Mouse (Mus musculus): ENCODE measurements at regions not wholly inside any gene's neighbourhood (a gene's known extent, or its start where the extent isn't known, plus 50 kb on each side); places are given as distances from the start of the nearest gene placed in this dataset.
A peak's percentile ranks its signal among the peaks of the same experiment; 100 is the strongest.

DNA sequence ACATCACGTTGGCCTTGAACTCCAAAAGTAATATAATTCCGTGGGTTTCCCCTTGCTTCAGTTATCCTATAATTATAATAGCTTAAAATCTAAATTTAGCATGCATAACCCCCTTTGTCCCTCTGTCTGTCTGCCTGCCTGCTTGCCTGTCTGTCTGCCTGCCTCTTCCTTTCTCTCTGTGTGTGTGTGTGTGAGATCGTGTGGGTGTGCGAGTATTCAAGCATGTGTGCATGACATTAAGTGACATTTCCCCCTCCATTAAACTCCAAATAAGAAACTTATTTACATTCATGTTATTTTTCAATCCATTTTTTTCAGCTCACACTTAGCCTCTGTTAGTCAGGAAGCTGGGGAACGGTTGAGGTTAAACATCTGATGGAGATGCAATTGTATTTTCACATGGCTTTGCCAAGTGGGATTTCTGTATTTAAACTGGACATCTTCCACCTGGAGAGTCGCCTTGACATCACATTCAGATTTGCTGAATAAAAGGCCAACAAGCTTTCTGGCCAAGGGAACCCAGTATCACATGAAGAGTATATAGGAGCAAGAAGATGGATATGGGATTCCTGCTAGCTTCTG lies 130.8 kb upstream of the Map3k1 start:
- DNase-seq (ENCODE audit: low spot score) = no peak

DNA sequence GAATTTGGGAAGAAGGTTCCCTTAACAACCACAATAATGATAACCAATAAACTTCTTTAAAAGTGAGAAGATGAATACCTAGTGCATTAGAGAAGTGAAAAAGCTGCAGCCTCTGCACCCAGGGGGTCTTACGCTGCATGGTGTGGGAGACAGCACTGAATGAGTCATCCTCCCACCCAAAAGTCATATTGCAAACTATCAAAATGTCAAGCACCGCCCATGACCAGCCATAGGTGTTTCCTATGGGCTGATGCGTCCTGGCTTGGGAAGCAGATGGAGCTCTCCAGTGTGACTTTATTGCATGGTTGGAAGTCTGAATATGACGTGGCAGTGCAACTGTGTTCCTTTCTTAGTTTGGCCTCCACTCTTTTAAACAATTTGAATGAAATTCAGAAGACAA lies 131.5 kb upstream of the Map3k1 start:
- DNase-seq (ENCODE audit: low spot score) = no peak

- DNase-seq (ENCODE audit: low spot score) = no peak
Observed at GRCm38 (mm10) chr13:111940796-111941513, 132.2 kb upstream of the Map3k1 start.

- no peak for DNase-seq (ENCODE audit: low spot score)
Observed at GRCm38 (mm10) chr13:111941946-111942345, 133.2 kb upstream of the Map3k1 start.

DNA sequence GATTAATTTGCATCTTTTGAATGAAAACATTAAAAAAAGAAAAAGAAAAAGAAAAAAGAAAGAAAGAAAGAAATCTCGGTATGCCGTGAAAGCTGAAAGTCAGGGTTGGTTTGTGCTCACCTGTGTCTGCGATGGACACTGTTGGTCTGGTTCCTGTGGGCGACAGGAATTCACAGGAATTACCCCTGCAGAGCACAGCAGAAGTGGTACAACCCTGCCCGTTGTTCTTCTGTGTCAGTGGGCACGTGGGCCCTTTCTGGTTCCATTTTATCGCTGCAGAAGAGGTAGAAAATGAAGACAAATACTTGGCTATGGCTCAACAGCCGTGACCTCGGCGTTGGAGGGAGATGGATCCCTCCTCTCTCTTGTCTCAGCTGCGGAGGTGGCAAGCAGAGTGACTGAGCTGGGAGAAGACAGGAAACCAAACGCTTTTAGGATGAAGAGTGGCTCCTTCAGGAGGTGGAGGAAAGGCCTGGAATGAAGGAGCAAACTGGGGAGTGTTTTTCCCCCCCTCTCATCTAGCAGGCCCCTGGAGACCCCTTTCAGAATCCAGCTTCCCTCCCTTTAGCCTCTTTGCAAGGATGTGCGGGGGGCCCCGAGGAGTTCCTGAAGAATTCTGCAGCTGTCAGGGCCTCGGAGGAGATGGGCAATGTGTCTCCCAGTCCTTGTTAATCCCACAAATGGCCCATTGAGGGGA lies 134.7 kb upstream of the Map3k1 start:
- no peak for DNase-seq (ENCODE audit: low spot score)

- DNase-seq (ENCODE audit: low spot score) = no peak
Observed at GRCm38 (mm10) chr13:111944089-111944406, 135.3 kb upstream of the Map3k1 start.

DNA sequence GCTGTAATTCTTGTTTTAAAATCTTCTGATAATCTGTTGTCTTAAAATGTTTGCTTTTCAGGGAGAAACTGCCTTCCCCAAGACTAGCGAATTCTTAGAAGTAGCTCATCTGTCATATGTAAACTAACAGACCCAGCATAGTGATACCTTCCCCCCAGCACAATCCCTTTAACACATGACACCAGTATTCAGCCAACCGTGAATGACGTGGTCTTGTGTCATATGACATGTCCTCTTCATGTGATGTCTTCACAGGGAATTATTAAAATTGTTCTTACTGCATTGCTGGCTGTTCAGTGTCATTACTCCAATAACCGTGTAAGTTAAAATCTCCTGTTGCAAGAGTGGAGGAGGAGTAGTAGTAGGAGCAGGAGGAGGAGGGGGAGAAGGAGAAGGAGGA lies 137.5 kb upstream of the Map3k1 start:
- no peak for DNase-seq (ENCODE audit: low spot score)

DNA sequence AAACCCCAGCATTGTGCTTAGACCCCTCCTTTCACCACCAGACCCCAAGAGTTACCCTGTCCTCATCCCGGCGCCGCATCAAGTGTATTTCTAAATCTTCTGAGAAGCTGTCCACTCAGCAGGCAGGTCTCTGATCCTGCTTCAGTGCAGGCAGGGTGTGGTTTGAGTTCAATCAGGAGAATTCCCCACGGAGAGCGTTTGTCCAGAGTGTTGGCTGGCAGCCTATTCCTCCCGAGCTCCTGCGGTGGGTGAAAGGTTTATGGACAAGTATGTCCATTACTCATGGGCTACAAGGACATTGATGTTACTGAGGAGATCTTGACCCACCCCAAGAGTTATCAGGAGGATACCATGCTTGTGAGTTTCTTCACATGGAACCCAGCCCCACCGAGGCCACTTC lies 138.0 kb upstream of the Map3k1 start:
- peak; percentile 72 for DNase-seq (ENCODE audit: low spot score)

- no peak for DNase-seq (ENCODE audit: low spot score)
Observed at GRCm38 (mm10) chr13:111948395-111948794, 139.6 kb upstream of the Map3k1 start.

GRCm38 (mm10) chr13:111950042-111950441 lies 141.2 kb upstream of the Map3k1 start:
- DNase-seq (ENCODE audit: low spot score) = no peak

DNA sequence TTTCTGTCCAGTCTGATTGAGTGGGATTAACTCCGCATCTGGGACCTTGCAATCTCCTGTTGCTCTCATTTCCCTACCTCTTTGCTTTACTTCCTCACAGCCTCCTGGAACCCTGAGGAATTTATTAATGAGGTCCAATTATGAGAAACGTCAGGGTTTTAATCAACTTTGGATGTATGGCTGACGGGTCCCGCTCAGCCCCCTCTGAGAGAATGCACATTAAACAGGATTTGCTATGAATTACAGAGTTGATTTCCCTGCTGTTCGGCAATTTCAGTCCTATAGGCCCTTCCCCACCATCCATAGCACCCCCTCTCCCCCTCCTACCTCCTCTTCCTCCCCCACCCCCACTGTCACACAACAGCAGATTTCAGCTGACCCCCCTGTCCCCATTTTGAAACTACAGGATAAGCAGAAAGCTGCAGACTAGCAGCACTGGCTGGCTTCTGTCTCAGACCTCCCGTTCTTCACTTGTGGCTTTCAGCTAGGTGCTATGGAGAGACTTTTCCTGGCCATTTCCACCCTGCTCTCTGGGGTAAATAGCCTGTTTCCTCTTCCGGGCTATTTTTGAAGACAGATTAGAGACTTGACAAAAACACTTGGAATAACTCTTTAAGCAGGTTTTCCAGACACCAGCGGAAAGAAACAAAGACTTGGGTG lies 145.2 kb upstream of the Map3k1 start:
- DNase-seq (ENCODE audit: low spot score) = no peak

GRCm38 (mm10) chr13:111954520-111954884 lies 145.7 kb upstream of the Map3k1 start:
- peak; percentile 85 for DNase-seq (ENCODE audit: low spot score)

GRCm38 (mm10) chr13:111957118-111957517 lies 148.3 kb upstream of the Map3k1 start:
- DNase-seq (ENCODE audit: low spot score) = peak; percentile 58

- no peak for DNase-seq (ENCODE audit: low spot score)
Observed at GRCm38 (mm10) chr13:111957674-111958273, 149.0 kb upstream of the Map3k1 start.

DNA sequence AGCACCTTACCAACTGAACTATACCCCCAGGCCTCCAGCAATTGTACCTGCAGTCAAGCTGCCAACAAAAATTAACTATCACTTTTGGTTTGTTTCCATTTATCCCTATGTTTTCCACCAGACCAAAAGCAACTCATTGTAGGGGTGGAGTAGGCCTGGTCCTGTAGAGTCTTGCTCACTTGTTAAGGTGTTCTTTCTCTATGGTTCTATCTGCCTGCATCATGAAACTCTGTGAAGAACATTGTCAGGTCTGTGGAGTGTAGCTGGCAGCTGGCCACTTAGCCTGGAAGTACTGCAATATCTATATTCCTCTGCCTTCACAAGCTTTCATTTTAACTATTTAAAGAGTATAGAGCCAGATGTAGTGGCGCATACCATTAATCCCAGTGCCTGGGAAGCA lies 149.6 kb upstream of the Map3k1 start:
- DNase-seq (ENCODE audit: low spot score) = no peak

DNA sequence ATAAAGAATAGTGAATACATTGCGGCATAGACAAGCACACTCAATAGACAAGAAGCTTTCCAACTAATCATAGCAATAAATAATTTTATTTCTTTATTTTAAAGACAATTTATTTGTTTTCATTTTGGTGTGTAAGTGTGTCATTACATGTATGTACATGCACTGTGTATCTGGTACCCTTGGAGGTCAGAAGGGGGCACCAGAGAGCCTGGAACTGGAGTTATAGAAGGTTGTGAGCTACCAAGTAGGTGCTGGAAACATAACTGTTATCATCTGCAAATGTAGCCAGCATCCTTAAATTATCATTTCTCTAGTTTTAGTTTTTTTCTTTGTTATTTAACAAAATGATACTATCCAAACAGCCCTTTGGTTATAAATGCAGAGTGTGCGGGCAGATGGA lies 151.2 kb upstream of the Map3k1 start:
- no peak for DNase-seq (ENCODE audit: low spot score)

DNA sequence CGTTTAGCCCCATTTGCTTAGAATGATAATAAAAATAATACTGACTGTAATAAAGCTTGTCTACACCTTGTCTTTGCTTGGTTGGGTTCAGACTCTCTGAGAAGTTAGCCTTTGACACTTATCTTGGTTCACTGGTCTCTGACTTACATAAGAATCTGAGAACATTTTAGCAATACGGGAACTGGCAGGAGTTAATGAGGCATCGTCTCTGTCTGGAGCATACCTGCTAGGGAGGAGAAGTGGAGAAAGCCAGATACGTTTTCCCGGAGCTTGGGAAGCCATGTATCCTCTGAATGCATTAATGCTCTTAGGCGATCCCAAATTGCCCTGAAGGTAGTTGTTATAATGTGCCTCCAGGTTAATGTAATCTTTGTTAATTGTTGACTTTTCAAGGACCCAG lies 152.6 kb upstream of the Map3k1 start:
- no peak for DNase-seq (ENCODE audit: low spot score)

DNA sequence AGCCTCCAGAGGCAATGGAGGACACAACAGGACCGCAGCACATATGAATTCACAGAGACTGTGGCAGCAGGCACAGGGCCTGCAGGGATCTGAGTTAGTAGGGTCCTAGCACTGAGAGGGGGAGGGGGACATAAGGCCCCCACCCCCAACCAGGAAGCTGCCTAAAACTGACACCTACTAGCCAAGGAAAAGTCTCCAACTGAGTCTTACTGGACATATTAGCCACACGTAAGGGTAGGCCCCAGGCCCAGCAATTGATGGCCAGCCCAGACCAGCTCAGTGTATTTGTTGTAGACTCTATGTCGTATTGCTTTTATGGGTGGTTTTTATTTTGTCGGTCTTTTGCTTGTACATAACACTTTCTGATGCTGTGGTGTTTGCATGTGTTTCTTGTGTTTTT lies 153.4 kb upstream of the Map3k1 start:
- no peak for DNase-seq (ENCODE audit: low spot score)

GRCm38 (mm10) chr13:111966113-111966512 lies 157.3 kb upstream of the Map3k1 start:
- DNase-seq (ENCODE audit: low spot score) = no peak

DNA sequence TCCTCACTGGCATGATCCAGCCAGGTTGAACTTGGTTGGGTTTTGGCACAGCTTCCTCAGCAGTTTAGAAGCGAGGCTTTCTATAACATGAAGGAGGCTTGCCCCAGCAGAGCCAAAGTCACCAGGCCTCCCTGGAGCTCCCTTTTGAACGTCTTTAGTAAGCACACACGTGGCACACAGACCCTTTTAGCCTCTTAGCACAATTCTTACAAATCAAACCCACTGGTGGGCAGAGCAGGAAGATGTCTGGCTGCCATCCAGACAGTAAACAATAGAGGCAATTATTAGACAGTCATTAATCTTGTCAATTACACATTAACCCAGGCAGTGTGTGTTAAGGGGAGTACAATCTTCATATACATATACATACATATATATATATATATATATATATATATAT lies 157.8 kb upstream of the Map3k1 start:
- no peak for DNase-seq (ENCODE audit: low spot score)

- DNase-seq (ENCODE audit: low spot score) = no peak
Observed at GRCm38 (mm10) chr13:111968197-111968596, 159.4 kb upstream of the Map3k1 start.

GRCm38 (mm10) chr13:111974282-111974681 lies 165.5 kb upstream of the Map3k1 start:
- DNase-seq (ENCODE audit: low spot score) = no peak

Data from heart, adult 8-10 months (tissue).